Mouse (Mus musculus) stomach, postnatal 0 days (tissue): ENCODE results near the gene Gm9745.
"Not testable (repeated sequence)": the region's sequence is repeated elsewhere in the genome, so short reads cannot be mapped to it uniquely, and the experiment has no call there.

Experiments used
- CTCF ChIP-seq: IDR thresholded peaks from 2 replicates; pipeline ENCODE4 v1.5.1; 2016; ENCODE audit warnings: antibody characterized with exemption, low read depth, mild to moderate bottlenecking, moderate library complexity
- EP300 ChIP-seq: optimal IDR thresholded peaks from 2 replicates; pipeline ENCODE3; 2016; ENCODE audit warnings: antibody characterized with exemption

DNA sequence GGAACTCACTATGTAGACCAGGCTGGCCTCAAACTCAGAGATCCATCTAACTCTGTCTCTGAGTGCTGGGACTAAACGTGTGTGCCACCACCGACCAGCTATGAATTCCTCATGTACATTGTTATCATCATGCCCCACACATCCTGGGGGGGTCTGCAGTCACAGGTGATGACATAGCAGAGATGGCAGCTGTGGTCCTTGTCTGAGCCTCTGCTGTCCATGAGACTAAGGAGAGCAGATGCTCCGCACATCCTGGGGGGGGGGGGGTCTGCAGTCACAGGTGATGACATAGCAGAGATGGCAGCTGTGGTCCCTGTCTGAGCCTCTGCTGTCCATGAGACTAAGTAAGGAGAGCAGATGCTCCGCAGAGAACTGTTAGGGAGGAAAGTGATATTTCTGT is 6.9 kb downstream of the Gm9745 start:
- not testable (repeated sequence) for TF ChIP-seq CTCF, EP300
